Mouse (Mus musculus): ENCODE data around the gene Ces1c. TPM values are rescaled to one million over a fixed set of nuclear protein-coding genes. Genes with fewer than 3 reads are reported as not detected.

Gene Ces1c
- polyA plus RNA-seq, 1 experiment from 2014 or later: not detected

DNA sequence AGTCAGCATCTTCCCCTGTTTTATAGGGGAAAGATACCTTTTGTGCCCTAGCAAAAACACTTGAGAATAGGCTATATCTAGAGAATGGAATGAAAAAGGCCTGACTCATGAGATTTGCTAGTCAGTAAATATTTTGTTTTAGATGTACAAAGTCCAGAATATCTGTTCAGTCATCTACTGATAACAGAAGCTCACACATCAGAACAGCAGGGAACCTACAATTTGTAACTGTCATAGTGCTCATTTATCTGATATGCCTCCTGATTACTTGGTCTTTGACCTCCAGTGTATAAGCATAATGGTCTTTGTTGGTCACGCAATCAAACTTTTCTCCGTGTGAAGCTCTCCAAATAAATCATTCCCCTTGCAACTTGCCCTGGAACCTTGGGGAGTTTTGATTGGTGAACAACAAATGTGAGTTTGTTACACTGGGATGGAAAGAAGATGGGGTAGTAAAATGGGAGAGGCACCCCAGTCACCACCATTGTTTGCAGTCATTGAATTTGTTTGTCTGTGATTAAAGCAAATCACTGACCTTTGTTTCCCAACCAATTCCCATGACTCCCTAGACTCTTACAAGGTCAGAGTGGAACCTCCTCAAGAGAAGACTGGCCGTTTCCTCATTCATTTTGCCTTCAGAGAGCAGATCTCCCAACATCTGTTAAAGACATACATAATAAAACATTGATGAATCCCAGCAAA, 67.5 kb downstream of the Ces1c start:
- 38% methylated on average over 3 of the region's 3 CpGs for WGBS

DNA sequence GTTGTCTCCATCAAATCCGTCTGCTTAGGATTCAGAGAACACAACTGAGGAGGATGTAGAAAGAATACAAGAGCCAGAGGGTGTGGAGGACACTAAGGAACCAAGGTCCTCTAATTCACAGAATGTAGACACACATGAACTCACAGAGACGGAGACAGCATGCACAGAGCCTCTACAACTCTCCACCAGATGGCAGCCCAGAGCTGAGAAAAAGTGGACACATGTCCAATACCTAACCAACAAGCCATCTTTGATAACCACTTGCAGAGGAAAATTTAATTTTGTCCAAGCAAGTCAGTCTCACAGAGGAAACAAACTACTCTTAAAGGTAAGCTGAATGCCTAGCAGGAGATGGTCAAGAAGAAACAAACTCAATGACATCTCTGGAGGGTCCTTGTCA, 71.9 kb downstream of the Ces1c start:
- Histone ChIP-seq H3K9me3 (ENCODE audit: control insufficient read depth, low read length) (no peaks in the 10 kb centered on the region), H3K4me2 (ENCODE audit: low read length) (no peak overlapping the region), H3K9ac (ENCODE audit: low read depth, low read length) (no peak overlapping the region), H3K4me1 (ENCODE audit: control insufficient read depth, insufficient read depth, low read depth, low read length) (no peaks in the 10 kb centered on the region), H3K36me3 (ENCODE audit: control insufficient read depth, insufficient read depth, low read length) (no peaks in the 10 kb centered on the region), H3K27me3 (replicated peaks; ENCODE audit: control insufficient read depth, insufficient read depth, low read length) (no peaks in the 10 kb centered on the region), H3K27ac (ENCODE audit: low read depth, low read length) (no peak overlapping the region), H3K4me3 (ENCODE audit: low read length) (no peak overlapping the region)
- ATAC-seq: 0 out of 2 replicates have a peak, but pooled peaks have one; percentile 58
- WGBS: 20% methylated on average over 2 of the region's 2 CpGs

More for the DNA sequence above, 67.5 kb downstream of the Ces1c start:
- H3K36me3 ChIP-seq (ENCODE audit: control insufficient read depth, insufficient read depth, low read length): no peaks in the 10 kb centered on the region
- no peaks in the 10 kb centered on the region for H3K9me3 ChIP-seq (ENCODE audit: control insufficient read depth, low read length)
- no peak overlapping the region for H3K4me3 ChIP-seq (ENCODE audit: low read length)
- no peaks in the 10 kb centered on the region for H3K4me1 ChIP-seq (ENCODE audit: control insufficient read depth, insufficient read depth, low read depth, low read length)
- no peaks in the 10 kb centered on the region for H3K27me3 ChIP-seq (replicated peaks; ENCODE audit: control insufficient read depth, insufficient read depth, low read length)
- no peak overlapping the region for H3K27ac ChIP-seq (ENCODE audit: low read depth, low read length)
- no peak for ATAC-seq
- H3K9ac ChIP-seq (ENCODE audit: low read depth, low read length): no peak overlapping the region
- H3K4me2 ChIP-seq (ENCODE audit: low read length): no peak overlapping the region

DNA sequence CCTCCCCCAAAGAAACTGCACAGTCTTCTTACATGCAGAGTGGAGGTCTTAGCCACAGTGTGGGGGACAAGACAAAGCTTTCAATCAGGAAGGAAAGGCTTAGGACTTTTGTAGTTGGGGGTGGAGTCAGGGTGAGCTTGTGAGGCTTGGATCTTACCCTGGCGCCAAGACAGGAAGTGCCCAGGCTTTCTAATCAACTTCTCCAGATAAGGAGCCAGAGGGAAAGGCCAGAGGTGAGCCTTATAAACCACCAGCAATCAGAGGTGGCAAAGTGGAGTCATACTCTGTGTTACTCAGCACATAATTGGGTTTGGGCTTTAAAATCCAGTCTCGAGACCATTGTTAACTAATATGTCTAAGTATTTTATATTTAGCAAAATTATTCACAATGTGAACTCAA, 75.8 kb downstream of the Ces1c start:
- H3K4me1 ChIP-seq (ENCODE audit: control insufficient read depth, insufficient read depth, low read depth, low read length): no peaks in the 10 kb centered on the region
- no peak overlapping the region for H3K9ac ChIP-seq (ENCODE audit: low read depth, low read length)
- H3K4me2 ChIP-seq (ENCODE audit: low read length): no peak overlapping the region
- H3K36me3 ChIP-seq (ENCODE audit: control insufficient read depth, insufficient read depth, low read length): no peaks in the 10 kb centered on the region
- no peak for ATAC-seq
- H3K4me3 ChIP-seq (ENCODE audit: low read length): no peak overlapping the region
- no peak overlapping the region for H3K27ac ChIP-seq (ENCODE audit: low read depth, low read length)
- H3K9me3 ChIP-seq (ENCODE audit: control insufficient read depth, low read length): no peaks in the 10 kb centered on the region
- no peaks in the 10 kb centered on the region for H3K27me3 ChIP-seq (replicated peaks; ENCODE audit: control insufficient read depth, insufficient read depth, low read length)
- 69% methylated on average over 2 of the region's 2 CpGs for WGBS

Other genes with a start within 250 kb of the Ces1c start
- gene Capns2, start 229.9 kb downstream of the Ces1c start, polyA plus RNA-seq (2015; fragmentation: Nextera tagmentation; extraction: Ambion mirVana): 0.46 TPM in 1 of 2 replicates, not detected in the other
- 2.7 and 5.3 TPM in 2 replicates for gene Slc6a2, start 171.2 kb downstream of the Ces1c start, polyA plus RNA-seq (2015; fragmentation: Nextera tagmentation; extraction: Ambion mirVana)
- not detected in 2 replicates for gene Ces1a, start 83.1 kb downstream of the Ces1c start, polyA plus RNA-seq (2015; fragmentation: Nextera tagmentation; extraction: Ambion mirVana)
- not detected in 2 replicates for gene Ces1b, start 51.3 kb downstream of the Ces1c start, polyA plus RNA-seq (2015; fragmentation: Nextera tagmentation; extraction: Ambion mirVana)
- 0.10 and 0.20 TPM in 2 replicates for gene Ces1d, start 66.6 kb upstream of the Ces1c start, polyA plus RNA-seq (2015; fragmentation: Nextera tagmentation; extraction: Ambion mirVana)
- not detected in 2 replicates for gene Ces1e, start 98.3 kb upstream of the Ces1c start, polyA plus RNA-seq (2015; fragmentation: Nextera tagmentation; extraction: Ambion mirVana)
- gene Ces1f, start 148.5 kb upstream of the Ces1c start, polyA plus RNA-seq (2015; fragmentation: Nextera tagmentation; extraction: Ambion mirVana): not detected in 2 replicates
- not detected in 2 replicates for gene Ces1g, start 206.0 kb upstream of the Ces1c start, polyA plus RNA-seq (2015; fragmentation: Nextera tagmentation; extraction: Ambion mirVana)
- not detected in 2 replicates for gene Ces1h, start 248.4 kb upstream of the Ces1c start, polyA plus RNA-seq (2015; fragmentation: Nextera tagmentation; extraction: Ambion mirVana)

All from hindbrain, embryonic 16.5 days (tissue).